8 mouse cellular contexts compared by ENCODE assay signal in genomic region chr1:75142301-75143261, GRCm38 (mm10). TPM values are rescaled to one million over a fixed set of nuclear protein-coding genes. Genes with fewer than 3 reads are reported as not detected.
DNase-seq lines count a peak whose midpoint lies in the region; ATAC-seq and TF ChIP-seq lines count a peak whose summit lies in the region.

TSS of gene Cnppd1 (minus strand) at chr1:75142711.
TSS of gene Retreg2 (plus strand) at chr1:75142778.

- DNase-seq in WW6 (ENCODE audit: low read depth, low spot score): peak; percentile 83
- peak; percentile 94 to 95 for DNase-seq in cerebellum, postnatal 4 days (ENCODE audit: low spot score in 2 of 2)
- peak; percentile 98 for DNase-seq in gastrocnemius, adult 2 months
- peak; percentile 98 for DNase-seq in hindbrain, postnatal 0 days (ENCODE audit: low spot score)
- peak; percentile 96 for DNase-seq in left cerebral cortex, adult 2 months (ENCODE audit: extremely low spot score in 1 of 2, low spot score in 2 of 2)
- DNase-seq in right cerebral cortex, adult 2 months (ENCODE audit: low spot score in 2 of 2): peak; percentile 95 to 97
- peak; percentile 96 for DNase-seq in urinary bladder, postnatal 14 days (ENCODE audit: low spot score)

- peak within 1 kb of the TSS; percentile 96 for H3K9ac ChIP-seq in hindbrain, postnatal 0 days (replicated peaks; ENCODE audit: low read length)

- TF ChIP-seq CTCF in gastrocnemius, adult 2 months (IDR thresholded peaks at IDR 0.05): peak; percentile 72
- TF ChIP-seq CTCF in hindbrain, postnatal 0 days (IDR thresholded peaks at IDR 0.05; ENCODE audit: low read depth): peak; percentile 60
- TF ChIP-seq CTCF in left cerebral cortex, adult 2 months (IDR thresholded peaks at IDR 0.05): peak; percentile 63

- peak; percentile 86 for ATAC-seq in hindbrain, postnatal 0 days
- peak; percentile 58 for ATAC-seq in megakaryocyte, adult 5-6 weeks (ENCODE audit: poor library complexity, severe bottlenecking)

- H3K4me3 ChIP-seq in gastrocnemius, adult 2 months: peak within 1 kb of the TSS; percentile 96
- H3K4me3 ChIP-seq in hindbrain, postnatal 0 days (ENCODE audit: low read length): peak within 1 kb of the TSS; percentile 91
- peak within 1 kb of the TSS; percentile 77 for H3K4me3 ChIP-seq in left cerebral cortex, adult 2 months

- H3K9me3 ChIP-seq in hindbrain, postnatal 0 days (ENCODE audit: low read length): no peaks in the 10 kb centered on the region

- WGBS in hindbrain, postnatal 0 days: 1% methylated on average over 86 of the region's 91 CpGs

- peaks cover 42% of the 10 kb centered on the region for H3K36me3 ChIP-seq in hindbrain, postnatal 0 days (ENCODE audit: insufficient read depth, low read length)

- peaks cover 13% of the 10 kb centered on the region for H3K4me1 ChIP-seq in hindbrain, postnatal 0 days (ENCODE audit: insufficient read depth, low read length)

- no peaks in the 10 kb centered on the region for H3K27me3 ChIP-seq in hindbrain, postnatal 0 days (ENCODE audit: insufficient read depth, low read length)

- intact Hi-C loops in gastrocnemius, adult 2 months (cut with DNase I): no loop called here
- intact Hi-C loops in left cerebral cortex, adult 2 months (cut with DNase I): loop anchor here (2.0 kb wide), 2 partner anchors 26 to 38 kb away; partner anchors contain the start of genes Abcb6 and Zfand2b

- H3K4me2 ChIP-seq in hindbrain, postnatal 0 days (ENCODE audit: low read depth, low read length): peak within 1 kb of the TSS; percentile 97

- peak within 1 kb of the TSS; percentile 98 for H3K27ac ChIP-seq in gastrocnemius, adult 2 months
- H3K27ac ChIP-seq in hindbrain, postnatal 0 days: peak within 1 kb of the TSS; percentile 98
- H3K27ac ChIP-seq in left cerebral cortex, adult 2 months: peak within 1 kb of the TSS; percentile 99

RNA-seq across cellular contexts. Expression of gene Cnppd1, which starts in this region (rescaled TPM):
- 10 to 100 TPM; 14.0 to 14.4 TPM for total RNA-seq in gastrocnemius, adult 2 months (2021)
- total RNA-seq in hindbrain, postnatal 0 days (2014; rRNA removed): 50.0 and 52.4 TPM in 2 replicates
- 44.8 and 46.3 TPM in 2 replicates for polyA plus RNA-seq in hindbrain, postnatal 0 days (2015; fragmentation: Nextera tagmentation; extraction: Ambion mirVana)
- total RNA-seq in left cerebral cortex, adult 2 months (2021): 10 to 100 TPM; 32.5 to 36.0 TPM
- 31.1 and 32.0 TPM in 2 replicates for total RNA-seq in megakaryocyte, adult 5-6 weeks (2015)
- total RNA-seq in megakaryocyte, adult 5-6 weeks (2017): 50.6 and 74.5 TPM in 2 replicates

RNA-seq across cellular contexts. Expression of gene Retreg2, which starts in this region (rescaled TPM):
- 10 to 100 TPM in 1 of 2 experiments, 1 to 10 TPM in 1; 7.7 to 11.5 TPM for total RNA-seq in gastrocnemius, adult 2 months (2021)
- total RNA-seq in hindbrain, postnatal 0 days (2014; rRNA removed): 240 and 274 TPM in 2 replicates
- 124 and 137 TPM in 2 replicates for polyA plus RNA-seq in hindbrain, postnatal 0 days (2015; fragmentation: Nextera tagmentation; extraction: Ambion mirVana)
- total RNA-seq in left cerebral cortex, adult 2 months (2021): 100 to 1,000 TPM; 199 to 200 TPM
- 34.9 and 37.0 TPM in 2 replicates for total RNA-seq in megakaryocyte, adult 5-6 weeks (2015)
- 34.8 and 35.9 TPM in 2 replicates for total RNA-seq in megakaryocyte, adult 5-6 weeks (2017)

Comparison
In these comparisons a context has a peak if more than half of its experiments do, and no peak if none do; other contexts are left out.
1. Peak in every context shown above with its lines: DNase-seq, ATAC-seq, H3K4me3 ChIP-seq and H3K27ac ChIP-seq.